Mouse (Mus musculus) testis, adult 2 months (tissue): ENCODE results near the gene Hsf4.

Experiments
- CTCF ChIP-seq: fragments of 200-500 bp; IDR thresholded peaks from 2 replicates; pipeline ENCODE4 v1.5.1; 2012; ENCODE audit warnings: low read depth, mild to moderate bottlenecking, inconsistent platforms, low read length, moderate library complexity; ENCODE audit not compliant: control insufficient read depth, insufficient read depth, insufficient replicate concordance
- POLR2A ChIP-seq: fragments of 200-500 bp; IDR thresholded peaks from 2 replicates; pipeline ENCODE4 v1.6.1; 2012; ENCODE audit warnings: low read depth, mild to moderate bottlenecking, inconsistent platforms, low read length, moderate library complexity; ENCODE audit not compliant: control insufficient read depth

DNA sequence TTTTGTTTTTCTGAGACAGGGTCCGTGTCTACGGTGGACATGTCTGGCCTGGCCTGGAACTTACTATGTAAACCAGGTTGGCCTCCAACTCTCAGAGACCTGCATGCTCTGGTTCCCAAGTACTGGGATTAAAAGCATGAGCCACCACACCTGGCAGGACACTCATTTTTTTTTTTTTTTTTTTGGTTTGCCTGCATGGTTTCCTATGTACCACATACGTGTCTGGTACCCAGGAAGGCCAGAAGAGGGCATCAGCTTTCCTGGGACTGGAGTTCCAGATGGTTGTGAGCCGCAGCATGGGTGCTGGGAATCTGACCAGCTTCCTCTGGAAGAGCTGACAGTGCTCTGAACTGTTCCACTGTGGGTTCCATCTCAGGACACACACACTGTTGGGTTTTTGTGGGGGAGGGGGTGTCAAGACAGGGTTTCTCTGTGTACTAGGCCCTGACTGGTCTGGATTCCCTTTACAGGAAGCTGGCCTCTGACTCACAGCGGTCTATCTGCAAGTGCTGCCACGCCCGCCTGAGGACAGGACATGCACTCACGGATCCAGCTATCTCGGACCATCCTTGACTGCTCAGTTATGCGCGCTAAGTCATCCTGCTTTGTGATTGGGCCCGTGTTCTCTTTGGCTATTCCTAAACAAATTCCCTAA, 8.1 kb upstream of the Hsf4 start:
- TF ChIP-seq CTCF = no peak
- no peak for TF ChIP-seq POLR2A
